Mouse (Mus musculus) adrenal gland, postnatal 10 days (tissue): Measurements from ENCODE around the gene Elobl. TPM values are rescaled to one million over a fixed set of nuclear protein-coding genes. Genes with fewer than 3 reads are reported as not detected.

ENCODE experiments used
- DNase-seq: peaks from one replicate; pipeline ENCODE4 v3.0.0; 2021; ENCODE audit warnings: mixed read lengths
- total RNA-seq, 2 experiments: library from RNA; stranded (reverse); gene quantifications; 2 replicates each; pipeline ENCODE4 v1.2.3; 2021

The Elobl gene
- total RNA-seq, 2 experiments from 2014 or later, result not detected

DNA sequence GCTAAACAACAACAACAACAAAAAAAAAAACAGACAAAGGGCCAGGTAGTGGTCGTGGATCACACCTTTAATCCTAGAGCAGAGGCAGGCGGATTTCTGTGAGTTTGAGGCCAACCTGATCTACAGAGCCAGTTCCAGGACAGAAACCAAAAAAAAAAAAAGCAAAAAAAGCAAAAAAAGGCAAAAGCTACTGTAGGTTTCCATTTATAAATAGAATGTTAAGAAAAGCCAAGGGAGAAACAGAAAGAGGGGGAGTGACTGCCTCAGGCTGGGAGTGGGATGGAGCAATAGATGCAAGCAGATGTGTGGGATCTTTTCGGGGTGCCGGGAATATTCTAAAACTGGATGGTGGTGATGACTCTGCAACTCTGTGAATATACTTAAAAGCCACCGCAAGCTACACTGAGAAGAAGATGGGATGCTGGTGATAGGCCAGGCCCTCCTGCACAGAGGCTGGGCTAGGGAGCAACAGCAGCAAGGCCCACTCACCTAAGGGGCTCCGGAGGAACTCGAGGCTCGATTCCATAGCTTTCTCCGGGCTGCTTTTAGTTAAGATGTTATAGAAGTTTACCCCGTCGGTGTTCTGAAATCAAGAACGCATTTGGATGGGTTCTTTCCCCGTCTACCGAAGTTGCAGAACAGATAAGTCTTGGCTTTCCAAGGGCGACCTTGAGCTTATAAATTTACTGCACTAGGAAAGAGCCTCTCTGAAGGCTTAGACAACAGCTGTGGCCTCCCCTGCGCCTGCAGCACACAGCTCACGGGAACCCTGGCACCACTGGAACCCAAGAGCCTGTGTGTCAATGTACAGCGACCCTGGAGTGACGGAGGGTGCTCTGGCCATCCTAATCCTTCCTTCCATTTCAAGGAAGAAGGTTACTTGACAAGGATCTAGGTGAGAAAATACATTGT lies 32.4 kb downstream of the Elobl start:
- DNase-seq, result peak; percentile 32

DNA sequence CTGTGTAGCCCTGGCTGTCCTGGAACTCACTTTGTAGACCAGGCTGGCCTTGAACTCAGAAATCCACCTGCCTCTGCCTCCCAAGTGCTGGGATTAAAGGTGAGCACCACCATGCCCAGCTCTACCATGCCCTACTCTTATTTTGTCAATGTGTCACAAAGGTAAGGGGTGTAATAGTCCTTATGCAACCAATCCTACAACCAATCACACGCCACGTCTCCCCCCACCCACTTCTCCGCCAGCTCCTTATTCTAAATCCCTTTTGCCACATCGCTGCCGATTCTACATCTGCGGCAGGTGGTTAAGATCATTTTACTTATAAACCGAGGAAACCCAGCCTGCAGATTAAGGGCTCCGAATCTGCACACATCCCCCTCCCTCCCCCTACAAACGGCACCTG lies 33.7 kb downstream of the Elobl start:
- no peak for DNase-seq

DNA sequence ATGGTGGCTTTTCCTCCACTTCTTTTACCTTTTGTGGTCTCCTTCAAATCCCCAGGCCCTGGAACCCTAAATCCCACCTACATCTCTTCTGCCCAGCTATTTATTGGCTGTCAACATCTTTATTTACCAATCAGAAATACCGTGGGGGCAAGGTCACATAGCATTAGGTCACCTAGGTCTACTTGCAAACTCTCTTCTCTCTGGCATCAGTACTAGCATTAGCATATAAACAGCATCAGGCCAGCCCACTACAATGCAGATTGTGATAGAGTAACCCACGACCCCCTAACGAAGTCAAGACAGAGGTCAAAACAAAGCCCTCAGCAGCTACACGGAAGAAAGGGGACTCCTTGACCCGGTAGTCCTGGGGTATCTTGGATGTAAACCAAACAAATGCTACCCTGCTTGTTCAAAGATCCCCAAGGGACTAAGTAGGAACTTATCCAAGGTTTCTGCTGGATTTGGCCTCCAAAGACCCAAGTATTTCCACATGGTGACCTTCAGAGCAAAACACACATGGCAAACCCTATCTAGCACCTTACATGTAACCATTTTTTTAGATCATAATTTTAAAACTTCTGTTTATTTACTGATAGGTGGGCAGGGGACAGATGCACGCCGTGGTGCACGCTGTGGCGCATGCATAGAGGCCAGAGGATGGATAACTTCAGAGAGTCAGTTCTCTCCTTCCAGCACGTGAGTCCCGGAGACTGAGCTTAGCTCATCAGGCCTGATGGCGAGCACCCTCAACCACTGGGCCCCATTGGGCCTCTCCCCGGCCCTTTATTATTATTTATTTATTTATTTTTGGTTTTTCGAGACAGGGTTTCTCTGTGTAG lies 34.8 kb downstream of the Elobl start:
- DNase-seq, result peak; percentile 30

- no peak for DNase-seq
Measured at GRCm38 (mm10) chr11:88926566-88926965, 40.2 kb downstream of the Elobl start.

Other genes with a start within 250 kb of the Elobl start
- gene Msi2, start 248.4 kb downstream of the Elobl start, total RNA-seq, result 100 to 1,000 TPM; 149 to 152 TPM
- gene Akap1, start 102.3 kb downstream of the Elobl start, total RNA-seq, result 100 to 1,000 TPM; 136 to 196 TPM
- gene Scpep1, start 11.5 kb downstream of the Elobl start, total RNA-seq, result 100 to 1,000 TPM; 116 to 118 TPM
- gene Coil, start 3.3 kb upstream of the Elobl start, total RNA-seq, result 10 to 100 TPM in 1 of 2 experiments, 1 to 10 TPM in 1; 9.1 to 10.9 TPM
- 10 to 100 TPM; 84.3 to 86.7 TPM for gene Trim25, start 32.4 kb upstream of the Elobl start, total RNA-seq
- 10 to 100 TPM; 10.5 to 12.8 TPM for gene Dgke, start 99.9 kb upstream of the Elobl start, total RNA-seq
- not detected for gene Gm525, start 106.9 kb upstream of the Elobl start, total RNA-seq